Mouse (Mus musculus) forebrain, embryonic 14.5 days (tissue): ENCODE results near the gene Olfr1000. TPM values are rescaled to one million over a fixed set of nuclear protein-coding genes. Genes with fewer than 3 reads are reported as not detected.
"Not testable (repeated sequence)": the region's sequence is repeated elsewhere in the genome, so short reads cannot be mapped to it uniquely, and the experiment has no call there.

ENCODE experiments used
- ATAC-seq: fragments of 200-750 bp; cut with Nextera tagmentation; 2 replicates; pipeline ENCODE4 v1.8.0; 2017; ENCODE audit warnings: mild to moderate bottlenecking, moderate library complexity
- DNase-seq: peaks from one replicate; pipeline ENCODE4 v3.0.0-alpha.2; 2015; ENCODE audit warnings: low spot score
- H3K27ac ChIP-seq: fragments of 300-500 bp; sonication (generic); 2 replicates; pipeline ENCODE4 v1.5.1; 2014; ENCODE audit warnings: low read depth, mild to moderate bottlenecking, control low read depth, low read length, moderate library complexity
- H3K27me3 ChIP-seq: fragments of 300-500 bp; sonication (generic); replicated peaks from 2 replicates; pipeline ENCODE4 v1.6.1; 2014; ENCODE audit warnings: low read length, control low read depth, mixed read lengths; ENCODE audit not compliant: control insufficient read depth, insufficient read depth
- H3K36me3 ChIP-seq: fragments of 300-500 bp; sonication (generic); 2 replicates; pipeline ENCODE4 v1.6.1; 2014; ENCODE audit warnings: low read length, control low read depth; ENCODE audit not compliant: control insufficient read depth, insufficient read depth
- H3K4me1 ChIP-seq: fragments of 300-500 bp; sonication (generic); 2 replicates; pipeline ENCODE4 v1.6.1; 2014; ENCODE audit warnings: antibody characterized with exemption, low read length, control low read depth; ENCODE audit not compliant: control insufficient read depth, insufficient read depth
- H3K4me2 ChIP-seq: fragments of 300-500 bp; sonication (generic); 2 replicates; pipeline ENCODE4 v1.6.1; 2014; ENCODE audit warnings: mild to moderate bottlenecking, control low read depth, low read length
- H3K4me3 ChIP-seq: fragments of 300-500 bp; sonication (generic); 2 replicates; pipeline ENCODE4 v1.5.1; 2014; ENCODE audit warnings: low read depth, low read length, control low read depth
- H3K9ac ChIP-seq: fragments of 300-500 bp; sonication (generic); 2 replicates; pipeline ENCODE4 v1.6.1; 2014; ENCODE audit warnings: mild to moderate bottlenecking, low read length, control low read depth, moderate library complexity
- H3K9me3 ChIP-seq: fragments of 300-500 bp; sonication (generic); replicated peaks from 2 replicates; pipeline ENCODE4 v1.6.1; 2016; ENCODE audit warnings: low read length, control low read depth, mixed read lengths; ENCODE audit not compliant: control insufficient read depth
- WGBS: fragments of 180-500 bp; shearing (Covaris S2); extraction: QIAGEN DNeasy Blood & Tissue Kit; methylation state at CpG from one replicate; pipeline ENCODE4 v1.1.7; 2014; 5-methylcytosine and 5-hydroxymethylcytosine counted together
- polyA plus RNA-seq: library from polyadenylated mRNA; unstranded; fragments of >200 nt; fragmentation: Nextera tagmentation; extraction: Ambion mirVana; gene quantifications from 2 replicates; pipeline ENCODE4 v1.2.1, GENCODE M21; 2014

The Olfr1000 gene
- polyA plus RNA-seq: not detected in 2 replicates

DNA sequence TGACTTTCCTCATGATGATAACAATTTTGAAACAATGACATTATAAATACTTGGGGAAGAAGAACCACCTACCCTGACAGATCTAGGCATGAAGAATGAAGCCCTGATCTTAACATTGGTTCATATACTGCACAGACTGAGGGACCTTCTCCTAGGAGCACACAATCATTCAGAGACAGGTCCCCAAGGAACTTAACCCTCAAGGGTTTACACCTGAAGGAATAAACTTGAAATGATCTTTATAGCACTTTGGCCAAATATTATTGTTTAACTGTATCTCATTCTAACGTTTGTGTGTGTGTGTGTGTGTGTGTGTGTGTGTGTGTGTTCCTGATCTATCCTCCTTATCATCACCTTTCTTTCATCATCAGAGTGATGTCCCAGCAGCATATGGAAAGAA is at the start of gene Olfr1000:
Gene Olfr1000, minus strand, starts transcription at position 101 of the 400 bp plus-strand sequence.
- H3K27me3 ChIP-seq: no peaks in the 10 kb centered on the region
- no peak within 1 kb of the TSS for H3K4me3 ChIP-seq
- DNase-seq (no peak), ATAC-seq (no peak)
- no peaks in the 10 kb centered on the region for H3K36me3 ChIP-seq
- no peaks in the 10 kb centered on the region for H3K9me3 ChIP-seq
- no peaks in the 10 kb centered on the region for H3K4me1 ChIP-seq
- no peak within 1 kb of the TSS for H3K27ac ChIP-seq
- H3K4me2 ChIP-seq: no peak within 1 kb of the TSS
- H3K9ac ChIP-seq: no peak within 1 kb of the TSS
- WGBS: 83% methylated on average over 1 of the region's 1 CpGs

DNA sequence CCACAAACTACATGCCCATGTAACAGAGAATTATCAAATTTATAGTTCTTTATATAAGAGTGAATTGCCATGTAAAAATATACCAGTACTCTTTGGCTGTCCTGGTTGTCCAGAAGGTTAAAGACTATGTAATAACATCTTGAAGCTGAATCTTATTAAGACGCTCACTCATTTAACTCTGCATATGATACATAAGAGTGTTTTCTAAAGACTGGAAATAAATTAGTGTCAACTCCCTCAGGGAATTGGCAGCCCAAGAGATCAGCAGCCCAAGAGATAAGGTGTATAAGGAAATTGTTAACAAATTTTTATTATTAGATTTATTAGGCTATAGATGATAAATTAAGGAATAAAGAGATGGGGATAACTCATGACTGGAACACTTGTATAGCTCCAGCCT is 38.9 kb upstream of the Olfr1000 start, which contains the start of gene Olfr1002:
Gene Olfr1002, minus strand, starts transcription at position 101 of the 400 bp plus-strand sequence.
- no peaks in the 10 kb centered on the region for H3K36me3 ChIP-seq
- no peak within 1 kb of the TSS for H3K9ac ChIP-seq
- no peaks in the 10 kb centered on the region for H3K4me1 ChIP-seq
- H3K4me2 ChIP-seq: no peak within 1 kb of the TSS
- no peak within 1 kb of the TSS for H3K27ac ChIP-seq
- H3K27me3 ChIP-seq: no peaks in the 10 kb centered on the region
- 92% methylated on average over 1 of the region's 1 CpGs for WGBS
- DNase-seq: no peak
- no peak within 1 kb of the TSS for H3K4me3 ChIP-seq
- no peak for ATAC-seq
- H3K9me3 ChIP-seq: no peaks in the 10 kb centered on the region

DNA sequence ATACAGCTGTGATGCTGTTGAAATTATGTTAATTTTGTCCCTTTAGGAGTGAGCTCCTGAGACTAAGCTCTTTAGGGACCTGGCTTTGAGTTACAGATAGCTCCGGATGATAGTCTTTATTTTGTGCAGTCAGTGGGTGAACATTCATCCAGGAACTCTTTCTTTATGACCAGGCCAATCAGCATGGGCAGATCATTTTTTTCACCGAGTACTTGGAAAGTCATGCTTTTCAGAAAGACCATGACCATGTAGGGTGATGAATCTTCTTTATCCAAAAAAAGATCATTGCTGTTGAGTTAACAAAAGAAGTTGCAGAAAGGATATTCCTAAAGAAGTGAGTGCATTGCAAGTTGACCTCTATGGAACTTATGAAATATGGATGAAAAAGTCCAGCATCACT is 23.1 kb downstream of the Olfr1000 start, which contains the start of gene Olfr998:
Gene Olfr998, plus strand, starts transcription at position 301 of the 400 bp plus-strand sequence.
- not testable (repeated sequence) for H3K36me3 ChIP-seq, H3K27me3 ChIP-seq, H3K27ac ChIP-seq, H3K9ac ChIP-seq, ATAC-seq, H3K4me3 ChIP-seq, DNase-seq, H3K4me1 ChIP-seq, H3K9me3 ChIP-seq, H3K4me2 ChIP-seq
- 81% methylated on average over 2 of the region's 2 CpGs for WGBS

DNA sequence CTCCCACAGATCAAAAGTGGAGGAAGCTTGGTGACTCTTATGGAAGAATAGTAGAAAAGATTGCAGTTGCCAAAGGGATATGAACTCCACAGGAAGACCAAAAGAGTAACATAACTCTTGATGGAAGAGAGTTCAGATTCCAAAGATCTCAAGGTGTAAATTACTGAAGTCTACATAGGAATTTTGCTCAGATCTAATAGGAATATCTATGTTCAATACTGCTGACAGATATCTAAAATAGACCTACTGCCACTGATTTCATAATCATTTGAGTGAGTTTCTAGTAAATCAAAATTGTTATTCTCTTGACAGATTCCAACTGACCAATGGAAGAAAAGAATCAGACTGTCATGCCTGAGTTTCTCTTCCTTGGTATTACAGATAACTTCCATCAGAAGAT is 32.8 kb downstream of the Olfr1000 start, which contains the start of gene Olfr996:
Gene Olfr996, plus strand, starts transcription at position 301 of the 400 bp plus-strand sequence.
- no peak within 1 kb of the TSS for H3K9ac ChIP-seq
- no peaks in the 10 kb centered on the region for H3K27me3 ChIP-seq
- no peak within 1 kb of the TSS for H3K4me2 ChIP-seq
- no peaks in the 10 kb centered on the region for H3K36me3 ChIP-seq
- ATAC-seq (no peak), DNase-seq (no peak)
- no peak within 1 kb of the TSS for H3K4me3 ChIP-seq
- no peak within 1 kb of the TSS for H3K27ac ChIP-seq
- H3K4me1 ChIP-seq: no peaks in the 10 kb centered on the region
- no peaks in the 10 kb centered on the region for H3K9me3 ChIP-seq

DNA sequence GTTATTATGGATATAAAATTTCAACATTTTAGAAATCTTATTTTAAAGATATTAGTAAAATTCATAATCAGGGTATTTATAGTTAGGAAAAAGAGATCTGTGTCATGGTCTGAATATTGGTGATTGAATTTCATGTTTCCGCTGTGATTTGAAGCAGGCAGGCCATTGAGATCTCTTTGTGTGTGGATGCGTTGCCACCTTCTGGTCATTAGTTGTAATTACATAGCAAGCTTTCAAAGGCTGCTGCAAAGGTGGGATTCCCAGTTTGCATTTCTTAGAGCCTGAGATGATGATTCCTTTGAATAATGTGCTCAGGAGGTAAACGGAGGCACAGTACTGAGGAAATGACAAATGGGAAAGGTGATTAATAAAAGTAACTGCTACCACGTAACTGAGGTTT is 50.5 kb downstream of the Olfr1000 start:
- H3K9me3 ChIP-seq: no peaks in the 10 kb centered on the region
- H3K4me2 ChIP-seq: no peak overlapping the region
- ATAC-seq: peak; percentile 76; the same call in 1 of the 2 replicates
- no peaks in the 10 kb centered on the region for H3K4me1 ChIP-seq
- peak; percentile 79 for DNase-seq
- H3K27ac ChIP-seq: no peak overlapping the region
- H3K9ac ChIP-seq: no peak overlapping the region
- 24% methylated on average over 4 of the region's 4 CpGs for WGBS
- H3K27me3 ChIP-seq: no peaks in the 10 kb centered on the region
- H3K36me3 ChIP-seq: no peaks in the 10 kb centered on the region
- no peak overlapping the region for H3K4me3 ChIP-seq

DNA sequence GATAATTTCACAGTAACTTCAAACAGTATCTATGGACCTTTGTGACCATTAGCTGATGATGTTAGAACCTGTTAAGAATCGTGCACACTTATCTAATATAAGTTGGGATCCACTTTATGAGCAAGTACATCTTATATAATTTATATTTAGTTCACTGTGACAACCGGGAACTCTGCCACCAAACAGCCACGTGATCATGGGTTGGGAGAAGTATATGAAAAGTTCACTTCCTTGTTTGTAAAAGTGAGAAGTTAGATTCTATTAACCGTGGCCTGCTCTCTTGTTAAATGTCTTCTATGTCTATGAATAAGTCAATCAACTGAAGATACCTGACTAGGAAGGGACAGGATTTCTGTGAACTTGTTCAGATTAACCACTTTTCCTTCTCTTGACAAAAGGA is 51.5 kb downstream of the Olfr1000 start:
- Histone ChIP-seq H3K36me3 (no peaks in the 10 kb centered on the region), H3K4me1 (no peaks in the 10 kb centered on the region), H3K27me3 (no peaks in the 10 kb centered on the region), H3K4me2 (no peak overlapping the region), H3K9me3 (no peaks in the 10 kb centered on the region), H3K27ac (no peak overlapping the region), H3K4me3 (no peak overlapping the region), H3K9ac (no peak overlapping the region)
- DNase-seq: no peak
- ATAC-seq: no peak
- WGBS: 73% methylated on average over 4 of the region's 4 CpGs

Other genes starting within 250 kb of the Olfr1000 start
- gene Olfr988, start 248.7 kb downstream of the Olfr1000 start, polyA plus RNA-seq: not detected in 2 replicates
- not detected in 2 replicates for gene Olfr992, start 202.4 kb downstream of the Olfr1000 start, polyA plus RNA-seq
- gene Olfr993, start 197.0 kb downstream of the Olfr1000 start, polyA plus RNA-seq: not detected in 2 replicates
- gene Olfr994, start 175.5 kb downstream of the Olfr1000 start, polyA plus RNA-seq: not detected in 2 replicates
- gene Olfr995, start 168.3 kb downstream of the Olfr1000 start, polyA plus RNA-seq: not detected in 2 replicates
- 0.08 and 0.12 TPM in 2 replicates for gene 4833423E24Rik, start 92.9 kb downstream of the Olfr1000 start, polyA plus RNA-seq
- not detected in 2 replicates for gene Olfr996, start 32.7 kb downstream of the Olfr1000 start, polyA plus RNA-seq
- not detected in 2 replicates for gene Olfr998, start 23.0 kb downstream of the Olfr1000 start, polyA plus RNA-seq
- not detected in 2 replicates for gene Olfr1002, start 38.8 kb upstream of the Olfr1000 start, polyA plus RNA-seq
- not detected in 2 replicates for gene Olfr154, start 52.6 kb upstream of the Olfr1000 start, polyA plus RNA-seq
- gene Olfr1006, start 66.9 kb upstream of the Olfr1000 start, polyA plus RNA-seq: not detected in 2 replicates
- not detected in 2 replicates for gene Olfr1008, start 77.5 kb upstream of the Olfr1000 start, polyA plus RNA-seq
- not detected in 2 replicates for gene Olfr1009, start 103.5 kb upstream of the Olfr1000 start, polyA plus RNA-seq
- gene Olfr1012, start 150.9 kb upstream of the Olfr1000 start, polyA plus RNA-seq: not detected in 2 replicates
- not detected in 2 replicates for gene Olfr1013, start 155.2 kb upstream of the Olfr1000 start, polyA plus RNA-seq
- gene Olfr1014, start 160.8 kb upstream of the Olfr1000 start, polyA plus RNA-seq: not detected in 2 replicates
- not detected in 2 replicates for gene Olfr1015, start 170.1 kb upstream of the Olfr1000 start, polyA plus RNA-seq
- not detected in 2 replicates for gene Olfr1016, start 190.6 kb upstream of the Olfr1000 start, polyA plus RNA-seq
- not detected in 2 replicates for gene Olfr1018, start 206.6 kb upstream of the Olfr1000 start, polyA plus RNA-seq
- gene Olfr1019, start 233.6 kb upstream of the Olfr1000 start, polyA plus RNA-seq: not detected in 2 replicates
- gene Olfr1020, start 235.1 kb upstream of the Olfr1000 start, polyA plus RNA-seq: not detected in 2 replicates